Mouse (Mus musculus) intestine, embryonic 15.5 days (tissue): ENCODE measurements around the gene Kirrel. TPM values are rescaled to one million over a fixed set of nuclear protein-coding genes. Genes with fewer than 3 reads are reported as not detected.

Source experiments
- ATAC-seq: fragments of 200-750 bp; cut with Nextera tagmentation; 2 replicates; pipeline ENCODE4 v1.8.0; 2017; ENCODE audit warnings: moderate TSS enrichment, moderate library complexity
- H3K27ac ChIP-seq: fragments of 300-500 bp; sonication (generic); 2 replicates; pipeline ENCODE4 v1.5.1; 2015; ENCODE audit warnings: mild to moderate bottlenecking, inconsistent platforms
- H3K27me3 ChIP-seq: fragments of 300-500 bp; sonication (generic); replicated peaks from 2 replicates; pipeline ENCODE4 v1.6.1; 2015; ENCODE audit warnings: inconsistent platforms
- H3K36me3 ChIP-seq: fragments of 300-500 bp; sonication (generic); 2 replicates; pipeline ENCODE4 v1.6.1; 2015; ENCODE audit warnings: inconsistent platforms
- H3K4me1 ChIP-seq: fragments of 300-500 bp; sonication (generic); replicated peaks from 2 replicates; pipeline ENCODE4 v1.6.1; 2015; ENCODE audit warnings: inconsistent platforms
- H3K4me2 ChIP-seq: fragments of 300-500 bp; sonication (generic); replicated peaks from 2 replicates; pipeline ENCODE4 v1.6.1; 2015; ENCODE audit warnings: mild to moderate bottlenecking, inconsistent platforms
- H3K4me3 ChIP-seq: fragments of 300-500 bp; sonication (generic); replicated peaks from 2 replicates; pipeline ENCODE4 v1.5.1; 2015; ENCODE audit warnings: inconsistent platforms
- H3K9ac ChIP-seq: fragments of 300-500 bp; sonication (generic); 2 replicates; pipeline ENCODE4 v1.6.1; 2015; ENCODE audit warnings: inconsistent platforms
- H3K9me3 ChIP-seq: fragments of 300-500 bp; sonication (generic); 2 replicates; pipeline ENCODE4 v1.6.1; 2016; ENCODE audit warnings: inconsistent platforms
- WGBS: fragments of 180-500 bp; shearing (Covaris S2); methylation state at CpG from one replicate; pipeline ENCODE4 v1.1.7; 2015; 5-methylcytosine and 5-hydroxymethylcytosine counted together
- polyA plus RNA-seq: library from polyadenylated mRNA; unstranded; fragments of >200 nt; fragmentation: Nextera tagmentation; extraction: Ambion mirVana; gene quantifications from 2 replicates; pipeline ENCODE4 v1.2.1, GENCODE M21; 2015

The Kirrel gene
- polyA plus RNA-seq, 1 experiment from 2014 or later, result 11.0 TPM

DNA sequence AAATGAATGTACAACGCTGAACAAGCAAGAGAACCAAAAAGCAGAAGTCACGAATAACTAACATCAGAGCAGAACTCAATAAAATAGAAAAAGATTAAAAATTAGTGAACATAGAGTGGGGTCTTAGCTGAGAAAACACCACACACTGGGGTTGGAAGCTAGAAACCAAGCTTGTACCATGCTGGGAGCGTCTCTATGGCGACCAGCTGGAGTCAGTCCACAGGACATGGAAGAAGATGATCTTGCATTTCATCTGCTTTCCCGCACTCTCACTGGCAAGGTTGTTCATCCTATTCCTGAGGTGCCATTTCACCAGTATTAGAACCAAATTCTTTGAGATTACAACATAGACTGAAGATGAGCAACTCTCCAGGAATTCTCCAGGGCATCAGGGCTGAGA lies 126.7 kb downstream of the Kirrel start:
- 88% methylated on average over 5 of the region's 5 CpGs for WGBS
- no peak overlapping the region for H3K4me3 ChIP-seq
- no peaks in the 10 kb centered on the region for H3K9me3 ChIP-seq
- H3K4me2 ChIP-seq, result no peak overlapping the region
- no peak overlapping the region for H3K9ac ChIP-seq
- H3K27me3 ChIP-seq, result no peaks in the 10 kb centered on the region
- H3K4me1 ChIP-seq, result no peaks in the 10 kb centered on the region
- no peaks in the 10 kb centered on the region for H3K36me3 ChIP-seq
- no peak for ATAC-seq
- no peak overlapping the region for H3K27ac ChIP-seq

- ATAC-seq, result no peak
- no peak overlapping the region for H3K9ac ChIP-seq
- H3K27me3 ChIP-seq, result no peaks in the 10 kb centered on the region
- no peak overlapping the region for H3K4me3 ChIP-seq
- H3K4me2 ChIP-seq, result no peak overlapping the region
- no peaks in the 10 kb centered on the region for H3K36me3 ChIP-seq
- no peaks in the 10 kb centered on the region for H3K4me1 ChIP-seq
- 78% methylated on average over 2 of the region's 2 CpGs for WGBS
- no peaks in the 10 kb centered on the region for H3K9me3 ChIP-seq
- no peak overlapping the region for H3K27ac ChIP-seq
Measured at GRCm38 (mm10) chr3:87041733-87042132, 132.8 kb downstream of the Kirrel start.

DNA sequence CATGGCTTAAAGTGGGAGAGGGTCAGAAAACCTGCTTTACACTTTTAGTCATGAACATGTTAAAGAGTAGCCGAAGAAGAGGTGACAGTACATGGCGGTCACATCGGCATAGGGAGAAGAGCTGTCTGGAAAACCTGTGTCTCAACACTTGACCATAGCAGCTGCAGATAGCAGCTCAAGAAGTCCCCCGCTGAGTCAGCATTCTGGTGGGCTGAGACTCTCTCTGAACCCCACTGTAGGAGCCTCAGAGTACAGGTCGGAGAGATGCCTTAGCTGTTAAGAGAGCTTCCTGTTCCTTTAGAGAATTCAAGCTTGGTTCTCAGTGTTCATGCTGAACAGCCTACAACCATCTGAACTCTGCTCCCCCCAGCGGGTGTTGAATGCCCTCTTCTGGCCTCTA lies 136.0 kb downstream of the Kirrel start:
- 84% methylated on average over 6 of the region's 6 CpGs for WGBS
- no peak overlapping the region for H3K9ac ChIP-seq
- H3K9me3 ChIP-seq, result no peaks in the 10 kb centered on the region
- no peak overlapping the region for H3K4me3 ChIP-seq
- H3K4me2 ChIP-seq, result no peak overlapping the region
- no peak overlapping the region for H3K27ac ChIP-seq
- no peaks in the 10 kb centered on the region for H3K4me1 ChIP-seq
- ATAC-seq, result no peak
- H3K27me3 ChIP-seq, result no peaks in the 10 kb centered on the region
- H3K36me3 ChIP-seq, result no peaks in the 10 kb centered on the region

DNA sequence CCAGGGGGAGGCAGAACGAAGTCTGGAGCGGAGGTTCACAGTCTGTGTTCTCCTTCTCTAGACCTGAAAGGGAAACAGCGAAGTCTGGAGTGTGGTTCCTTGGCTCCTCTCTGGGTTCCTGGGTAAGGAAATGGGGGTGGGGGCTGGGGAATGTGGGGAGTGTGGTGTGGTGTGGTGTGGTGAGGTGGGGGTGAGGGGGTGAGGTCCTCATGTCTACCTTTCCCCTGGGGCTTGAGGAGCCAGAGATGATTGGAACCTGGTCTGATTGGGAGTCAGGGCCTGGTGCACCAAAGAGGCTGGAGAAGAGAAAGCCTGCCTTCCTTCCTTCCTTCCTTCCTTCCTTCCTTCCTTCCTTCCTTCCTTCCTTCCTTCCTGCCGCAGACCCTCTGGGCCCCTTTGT lies 140.5 kb downstream of the Kirrel start:
- no peak overlapping the region for H3K27ac ChIP-seq
- no peaks in the 10 kb centered on the region for H3K27me3 ChIP-seq
- H3K9me3 ChIP-seq, result no peaks in the 10 kb centered on the region
- ATAC-seq, result no peak
- H3K4me2 ChIP-seq, result no peak overlapping the region
- no peaks in the 10 kb centered on the region for H3K36me3 ChIP-seq
- H3K4me3 ChIP-seq, result no peak overlapping the region
- H3K9ac ChIP-seq, result no peak overlapping the region
- WGBS, result 90% methylated on average over 4 of the region's 4 CpGs
- H3K4me1 ChIP-seq, result no peaks in the 10 kb centered on the region

- Histone ChIP-seq H3K36me3 (no peaks in the 10 kb centered on the region), H3K4me1 (no peaks in the 10 kb centered on the region), H3K27me3 (no peaks in the 10 kb centered on the region), H3K9ac (no peak overlapping the region), H3K4me2 (no peak overlapping the region), H3K27ac (no peak overlapping the region), H3K9me3 (no peaks in the 10 kb centered on the region), H3K4me3 (no peak overlapping the region)
- WGBS, result 21% methylated on average over 8 of the region's 8 CpGs
- ATAC-seq, result no peak
Measured at GRCm38 (mm10) chr3:87033357-87033756, 141.2 kb downstream of the Kirrel start.

GRCm38 (mm10) chr3:87030855-87031254 lies 143.7 kb downstream of the Kirrel start:
- Histone ChIP-seq H3K4me2 (no peak overlapping the region), H3K4me3 (no peak overlapping the region), H3K27ac (no peak overlapping the region), H3K4me1 (no peaks in the 10 kb centered on the region), H3K9ac (no peak overlapping the region), H3K36me3 (no peaks in the 10 kb centered on the region), H3K9me3 (no peaks in the 10 kb centered on the region), H3K27me3 (no peaks in the 10 kb centered on the region)
- no peak for ATAC-seq
- 23% methylated on average over 6 of the region's 6 CpGs for WGBS

Other genes with a start within 250 kb of the Kirrel start
- gene Cd1d1, start 175.3 kb downstream of the Kirrel start, polyA plus RNA-seq, result 34.7 and 36.5 TPM in 2 replicates
- 6.4 TPM in 2 replicates for gene Fcrls, start 89.0 kb upstream of the Kirrel start, polyA plus RNA-seq
- gene Cd5l, start 183.1 kb upstream of the Kirrel start, polyA plus RNA-seq, result 0.50 and 0.98 TPM in 2 replicates
- 0.20 and 0.27 TPM in 2 replicates for gene Fcrl1, start 201.6 kb upstream of the Kirrel start, polyA plus RNA-seq